ENCODE assay signal across 10 mouse cellular contexts in genomic region chr2:163397071-163397470, GRCm38 (mm10). TPM values are rescaled to one million over a fixed set of nuclear protein-coding genes. Genes with fewer than 3 reads are reported as not detected.
DNase-seq lines count a peak whose midpoint lies in the region; ATAC-seq lines count a peak whose summit lies in the region.
"Had no signal": no experiment of that assay in that cellular context is flagged by ENCODE, and none has a peak within 500 bp of the region (broad histone marks: within the 10 kb centered on the region; RNA-seq: fewer than 3 reads in every experiment).

No protein-coding gene starts in this region.

- no peak for DNase-seq in heart, postnatal 10 days
- no peak for DNase-seq in neural tube, embryonic 10.5 days (ENCODE audit: extremely low spot score, low spot score)
- DNase-seq in thymus, postnatal 25 days, result no peak
- DNase-seq in layer of hippocampus, adult 11-12 months (ENCODE audit: low spot score), result no peak

- H3K4me1 ChIP-seq in heart, embryonic 15.5 days (replicated peaks), result peaks cover 23% of the 10 kb centered on the region
- peaks cover 9% of the 10 kb centered on the region for H3K4me1 ChIP-seq in neural tube, embryonic 12.5 days
- no peaks in the 10 kb centered on the region for H3K4me1 ChIP-seq in intestine, embryonic 16.5 days (ENCODE audit: control insufficient read depth, insufficient read depth, low read length)
- peaks cover 17% of the 10 kb centered on the region for H3K4me1 ChIP-seq in stomach, embryonic 16.5 days (ENCODE audit: control insufficient read depth, insufficient read depth, low read length)

- H3K9me3 ChIP-seq in heart, embryonic 15.5 days (replicated peaks), result no peaks in the 10 kb centered on the region
- H3K9me3 ChIP-seq in neural tube, embryonic 12.5 days, result no peaks in the 10 kb centered on the region
- no peaks in the 10 kb centered on the region for H3K9me3 ChIP-seq in intestine, embryonic 16.5 days (ENCODE audit: control insufficient read depth, low read length)
- H3K9me3 ChIP-seq in stomach, embryonic 16.5 days (replicated peaks; ENCODE audit: control insufficient read depth, low read length), result no peaks in the 10 kb centered on the region

- no peaks in the 10 kb centered on the region for H3K27me3 ChIP-seq in heart, embryonic 15.5 days
- H3K27me3 ChIP-seq in neural tube, embryonic 12.5 days (replicated peaks), result no peaks in the 10 kb centered on the region
- no peaks in the 10 kb centered on the region for H3K27me3 ChIP-seq in intestine, embryonic 16.5 days (replicated peaks; ENCODE audit: control insufficient read depth, insufficient read depth, low read length)
- H3K27me3 ChIP-seq in stomach, embryonic 16.5 days (ENCODE audit: control insufficient read depth, insufficient read depth, low read length), result no peaks in the 10 kb centered on the region

- H3K36me3 ChIP-seq in heart, embryonic 15.5 days, result no peaks in the 10 kb centered on the region
- H3K36me3 ChIP-seq in neural tube, embryonic 12.5 days, result no peaks in the 10 kb centered on the region
- no peaks in the 10 kb centered on the region for H3K36me3 ChIP-seq in intestine, embryonic 16.5 days (ENCODE audit: control insufficient read depth, insufficient read depth, low read length)
- H3K36me3 ChIP-seq in stomach, embryonic 16.5 days (ENCODE audit: control insufficient read depth, insufficient read depth, low read length), result no peaks in the 10 kb centered on the region

- intact Hi-C loops in heart, postnatal 10 days (cut with DNase I), result no loop called here

- WGBS in heart, embryonic 15.5 days, result 42% methylated on average over 19 of the region's 19 CpGs
- WGBS in neural tube, embryonic 12.5 days, result 92% methylated on average over 19 of the region's 19 CpGs
- WGBS in intestine, embryonic 16.5 days, result 86% methylated on average over 19 of the region's 19 CpGs
- 84% methylated on average over 19 of the region's 19 CpGs for WGBS in stomach, embryonic 16.5 days

- H3K4me2 ChIP-seq in heart, embryonic 15.5 days, result peak overlapping the region; percentile 61
- peak overlapping the region; percentile 37 for H3K4me2 ChIP-seq in neural tube, embryonic 12.5 days (replicated peaks)
- H3K4me2 ChIP-seq in intestine, embryonic 16.5 days (ENCODE audit: low read depth, low read length), result peak overlapping the region; percentile 37
- peak overlapping the region; percentile 47 for H3K4me2 ChIP-seq in stomach, embryonic 16.5 days (ENCODE audit: low read depth, low read length)

- H3K27ac ChIP-seq in heart, embryonic 15.5 days, result peak overlapping the region; percentile 97
- no peak overlapping the region for H3K27ac ChIP-seq in neural tube, embryonic 12.5 days
- H3K27ac ChIP-seq in intestine, embryonic 16.5 days (ENCODE audit: low read length), result peak overlapping the region; percentile 53; the same call in 1 of the 2 replicates
- peak overlapping the region; percentile 84 for H3K27ac ChIP-seq in stomach, embryonic 16.5 days (ENCODE audit: low read length)

- H3K9ac ChIP-seq in heart, embryonic 15.5 days, result peak overlapping the region; percentile 73
- H3K9ac ChIP-seq in neural tube, embryonic 12.5 days, result no peak overlapping the region
- H3K9ac ChIP-seq in intestine, embryonic 16.5 days (ENCODE audit: low read depth, low read length), result peak overlapping the region; percentile 44
- peak overlapping the region; percentile 68 for H3K9ac ChIP-seq in stomach, embryonic 16.5 days (ENCODE audit: low read length)

- no peak for ATAC-seq in heart, embryonic 15.5 days (replicated peaks; ENCODE audit: insufficient number of reproducible peaks, insufficient read depth, low FRiP score, low read depth)
- no peak for ATAC-seq in neural tube, embryonic 12.5 days (ENCODE audit: low FRiP score, low read depth)
- no peak for ATAC-seq in intestine, embryonic 16.5 days
- no peak for ATAC-seq in stomach, embryonic 16.5 days (ENCODE audit: insufficient read depth, low FRiP score)

- H3K4me3 ChIP-seq in heart, embryonic 15.5 days, result peak overlapping the region; percentile 63
- H3K4me3 ChIP-seq in neural tube, embryonic 12.5 days, result no peak overlapping the region
- peak overlapping the region; percentile 36 for H3K4me3 ChIP-seq in intestine, embryonic 16.5 days (ENCODE audit: low read length)
- peak overlapping the region; percentile 47 for H3K4me3 ChIP-seq in stomach, embryonic 16.5 days (replicated peaks; ENCODE audit: low read length)

RNA-seq across cellular contexts. Expression of gene Jph2, which starts 0.7 kb away (rescaled TPM):
- polyA plus RNA-seq in heart, embryonic 15.5 days (2015; fragmentation: Nextera tagmentation; extraction: Ambion mirVana), result 41.0 and 47.7 TPM in 2 replicates
- total RNA-seq in heart, postnatal 10 days (2021), result 100 to 1,000 TPM; 378 to 449 TPM
- 0.81 and 1.3 TPM in 2 replicates for polyA plus RNA-seq in neural tube, embryonic 12.5 days (2016; fragmentation: Nextera tagmentation; extraction: Ambion mirVana)
- 6.3 and 7.5 TPM in 2 replicates for polyA plus RNA-seq in intestine, embryonic 16.5 days (2015; fragmentation: Nextera tagmentation; extraction: Ambion mirVana)
- 8.5 and 11.2 TPM in 2 replicates for polyA plus RNA-seq in stomach, embryonic 16.5 days (2015; fragmentation: Nextera tagmentation; extraction: Ambion mirVana)
- total RNA-seq: CH12.LX; granulocyte monocyte progenitor cell, adult 5-6 weeks had no signal

RNA-seq across cellular contexts. Expression of gene Oser1, which starts 27.4 kb away (rescaled TPM):
- polyA plus RNA-seq in heart, embryonic 15.5 days (2015; fragmentation: Nextera tagmentation; extraction: Ambion mirVana), result 47.5 and 55.9 TPM in 2 replicates
- 10 to 100 TPM; 21.3 to 24.4 TPM for total RNA-seq in heart, postnatal 10 days (2021)
- 74.3 and 74.8 TPM in 2 replicates for polyA plus RNA-seq in neural tube, embryonic 12.5 days (2016; fragmentation: Nextera tagmentation; extraction: Ambion mirVana)
- polyA plus RNA-seq in intestine, embryonic 16.5 days (2015; fragmentation: Nextera tagmentation; extraction: Ambion mirVana), result 79.4 and 85.8 TPM in 2 replicates
- polyA plus RNA-seq in stomach, embryonic 16.5 days (2015; fragmentation: Nextera tagmentation; extraction: Ambion mirVana), result 79.0 and 86.1 TPM in 2 replicates

RNA-seq across cellular contexts. Expression of gene Gdap1l1, which starts 41.2 kb away (rescaled TPM):
- 0.18 and 1.5 TPM in 2 replicates for polyA plus RNA-seq in heart, embryonic 15.5 days (2015; fragmentation: Nextera tagmentation; extraction: Ambion mirVana)
- total RNA-seq in heart, postnatal 10 days (2021), result not detected
- 83.1 and 83.6 TPM in 2 replicates for polyA plus RNA-seq in neural tube, embryonic 12.5 days (2016; fragmentation: Nextera tagmentation; extraction: Ambion mirVana)
- polyA plus RNA-seq in intestine, embryonic 16.5 days (2015; fragmentation: Nextera tagmentation; extraction: Ambion mirVana), result 3.9 and 5.0 TPM in 2 replicates
- polyA plus RNA-seq in stomach, embryonic 16.5 days (2015; fragmentation: Nextera tagmentation; extraction: Ambion mirVana), result 5.2 and 5.3 TPM in 2 replicates
- total RNA-seq: CH12.LX; granulocyte monocyte progenitor cell, adult 5-6 weeks had no signal

Comparison
In these comparisons a context has a peak if more than half of its experiments do, and no peak if none do; other contexts are left out.
1. RNA of gene Gdap1l1, which starts 41.2 kb away (polyA plus RNA-seq): 83.1 to 83.6 TPM in neural tube, embryonic 12.5 days; 5.2 to 5.3 TPM in stomach, embryonic 16.5 days, 3.9 to 5.0 TPM in intestine, embryonic 16.5 days and 0.18 to 1.5 TPM in heart, embryonic 15.5 days; every median in the first group is over 10 times any median in the second.
2. Peak in every context shown above with its lines, with median percentiles within 50 percentile points of each other: H3K4me2 ChIP-seq.